Mouse (Mus musculus) midbrain, embryonic 15.5 days (tissue): ENCODE results near the gene Fbxo17. TPM values are rescaled to one million over a fixed set of nuclear protein-coding genes. Genes with fewer than 3 reads are reported as not detected.
A peak's percentile ranks its signal among the peaks of the same experiment; 100 is the strongest.

ENCODE experiments used
- ATAC-seq: fragments of 200-750 bp; cut with Nextera tagmentation; replicated peaks from 2 replicates; pipeline ENCODE4 v1.8.0; 2017; ENCODE audit warnings: moderate TSS enrichment
- H3K27ac ChIP-seq: fragments of 300-500 bp; sonication (generic); 2 replicates; pipeline ENCODE4 v1.5.1; 2015; ENCODE audit warnings: mild to moderate bottlenecking, inconsistent platforms
- H3K27me3 ChIP-seq: fragments of 300-500 bp; sonication (generic); replicated peaks from 2 replicates; pipeline ENCODE4 v1.6.1; 2015; ENCODE audit warnings: inconsistent platforms
- H3K36me3 ChIP-seq: fragments of 300-500 bp; sonication (generic); replicated peaks from 2 replicates; pipeline ENCODE4 v1.6.1; 2015; ENCODE audit warnings: inconsistent platforms
- H3K4me1 ChIP-seq: fragments of 300-500 bp; sonication (generic); 2 replicates; pipeline ENCODE4 v1.6.1; 2015; ENCODE audit warnings: inconsistent platforms
- H3K4me2 ChIP-seq: fragments of 300-500 bp; sonication (generic); 2 replicates; pipeline ENCODE4 v1.6.1; 2015; ENCODE audit warnings: inconsistent platforms, mild to moderate bottlenecking, moderate library complexity
- H3K4me3 ChIP-seq: fragments of 300-500 bp; sonication (generic); 2 replicates; pipeline ENCODE4 v1.5.1; 2015; ENCODE audit warnings: mild to moderate bottlenecking, inconsistent platforms
- H3K9ac ChIP-seq: fragments of 300-500 bp; sonication (generic); 2 replicates; pipeline ENCODE4 v1.6.1; 2015; ENCODE audit warnings: mild to moderate bottlenecking, inconsistent platforms
- H3K9me3 ChIP-seq: fragments of 300-500 bp; sonication (generic); 2 replicates; pipeline ENCODE4 v1.6.1; 2016; ENCODE audit warnings: inconsistent platforms
- WGBS: fragments of 180-500 bp; shearing (Covaris S2); methylation state at CpG from one replicate; pipeline ENCODE4 v1.1.7; 2015; ENCODE audit warnings: mixed read lengths; 5-methylcytosine and 5-hydroxymethylcytosine counted together
- polyA plus RNA-seq: library from polyadenylated mRNA; unstranded; fragments of >200 nt; fragmentation: Nextera tagmentation; extraction: Ambion mirVana; gene quantifications from 2 replicates; pipeline ENCODE4 v1.2.1, GENCODE M21; 2015

The Fbxo17 gene
- polyA plus RNA-seq, 1 experiment from 2014 or later = 4.0 TPM

DNA sequence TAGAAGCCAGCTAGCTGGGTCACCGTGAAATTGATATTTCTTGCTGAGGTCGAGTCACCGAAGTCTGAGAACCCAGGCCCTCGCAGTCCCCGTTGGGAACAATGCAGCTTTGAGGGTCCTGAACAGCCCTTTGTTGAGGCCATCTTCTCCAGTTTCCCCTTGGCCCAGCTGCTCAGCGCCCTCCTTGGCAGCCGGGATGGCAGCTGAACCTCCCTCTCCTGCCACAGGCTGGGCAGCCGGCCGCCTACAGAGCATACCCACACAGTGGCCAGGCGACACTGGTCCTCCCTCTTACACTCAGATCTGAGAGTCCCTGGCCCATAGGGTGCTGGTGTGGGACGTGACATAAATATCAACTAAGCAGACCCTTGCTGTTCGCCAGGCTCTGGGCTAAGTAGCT is 57.6 kb downstream of the Fbxo17 start:
- WGBS = 46% methylated on average over 12 of the region's 12 CpGs
- Histone ChIP-seq H3K4me1 (no peaks in the 10 kb centered on the region), H3K36me3 (peaks cover 4% of the 10 kb centered on the region; the same call in 1 of the 2 replicates), H3K4me2 (no peak overlapping the region), H3K27ac (peak overlapping the region; percentile 28; the same call in 1 of the 2 replicates), H3K4me3 (no peak overlapping the region), H3K27me3 (no peaks in the 10 kb centered on the region), H3K9ac (no peak overlapping the region), H3K9me3 (no peaks in the 10 kb centered on the region)
- ATAC-seq = no peak

DNA sequence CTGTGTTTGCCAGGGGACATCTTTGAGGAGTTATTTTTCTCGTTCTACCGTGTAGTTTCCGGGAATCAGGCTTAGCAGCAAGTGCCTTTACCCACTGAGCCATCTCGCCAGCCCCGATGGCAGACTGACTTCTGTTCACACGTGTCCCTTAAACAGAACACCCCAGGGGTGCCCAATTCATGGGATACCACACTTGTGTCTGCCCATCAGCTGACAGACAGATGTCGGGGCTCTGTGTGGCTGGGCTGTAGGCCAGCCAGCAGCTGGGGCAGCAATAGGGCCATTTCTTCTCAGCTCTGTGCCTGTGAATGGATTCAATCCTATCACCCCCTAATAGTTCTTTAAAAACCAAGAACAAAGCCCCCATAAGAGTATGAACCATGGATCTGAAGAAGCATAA is 58.5 kb downstream of the Fbxo17 start:
- Histone ChIP-seq H3K9me3 (no peaks in the 10 kb centered on the region), H3K9ac (no peak overlapping the region), H3K4me1 (peaks cover 1% of the 10 kb centered on the region; the same call in 1 of the 2 replicates), H3K27me3 (no peaks in the 10 kb centered on the region), H3K27ac (no peak overlapping the region), H3K4me3 (no peak overlapping the region), H3K36me3 (peaks cover 4% of the 10 kb centered on the region; the same call in 1 of the 2 replicates), H3K4me2 (no peak overlapping the region)
- ATAC-seq = no peak
- WGBS = 82% methylated on average over 7 of the region's 7 CpGs

DNA sequence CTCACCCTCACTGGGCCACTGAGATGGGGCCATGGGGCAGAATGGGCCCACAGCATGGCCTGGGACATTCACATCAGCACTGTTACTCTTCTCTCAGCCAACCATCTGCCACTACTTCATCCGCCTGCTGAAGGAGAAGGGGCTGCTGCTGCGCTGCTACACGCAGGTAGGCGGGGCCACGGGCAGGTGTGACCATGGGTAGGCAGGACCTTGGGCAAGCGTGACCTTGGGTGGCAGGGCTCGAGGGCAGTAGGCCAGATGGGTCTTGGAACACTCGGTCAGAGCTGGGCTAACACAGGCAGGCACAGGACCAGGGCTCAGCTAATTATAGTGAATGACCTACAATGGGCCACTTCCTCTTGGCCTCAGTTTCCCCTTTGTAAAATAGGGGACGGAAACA is 62.2 kb downstream of the Fbxo17 start:
- H3K9me3 ChIP-seq = no peaks in the 10 kb centered on the region
- H3K9ac ChIP-seq = no peak overlapping the region
- no peak for ATAC-seq
- no peak overlapping the region for H3K27ac ChIP-seq
- peaks cover 4% of the 10 kb centered on the region; the same call in 1 of the 2 replicates for H3K4me1 ChIP-seq
- no peaks in the 10 kb centered on the region for H3K27me3 ChIP-seq
- peaks cover 8% of the 10 kb centered on the region; the same call in 1 of the 2 replicates for H3K36me3 ChIP-seq
- no peak overlapping the region for H3K4me3 ChIP-seq
- WGBS = 85% methylated on average over 9 of the region's 9 CpGs
- H3K4me2 ChIP-seq = no peak overlapping the region

DNA sequence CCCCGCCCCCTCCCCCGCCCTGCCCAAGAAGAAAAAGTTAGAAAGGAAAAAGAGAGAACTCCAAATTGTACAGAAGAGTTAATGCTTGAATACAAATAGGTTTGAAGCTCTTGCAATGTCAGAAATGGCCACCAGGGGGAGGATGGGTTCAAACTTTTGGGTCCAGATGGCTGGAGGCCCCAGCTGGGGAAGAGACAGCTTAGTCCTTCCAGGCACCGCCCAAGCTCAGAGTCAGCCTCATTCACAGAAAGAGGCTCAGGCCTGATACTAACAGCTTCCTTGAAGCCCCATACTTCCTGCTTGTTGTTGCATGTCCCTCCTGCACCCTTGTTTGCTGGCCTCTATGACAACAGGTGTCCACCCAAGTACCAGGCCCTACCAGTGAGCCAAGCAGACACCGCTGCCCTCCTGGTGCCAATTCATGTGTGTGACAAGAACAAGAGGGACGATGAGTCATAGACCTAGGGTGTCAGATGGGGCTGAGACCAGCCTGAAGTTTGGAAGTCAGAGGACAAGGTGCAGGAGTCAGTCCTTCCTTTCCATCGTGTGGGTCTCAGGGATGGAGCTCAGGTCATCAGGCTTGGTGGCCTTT is 63.6 kb downstream of the Fbxo17 start:
- ATAC-seq = peak; percentile 57; the same call in 1 of the 2 replicates
- Histone ChIP-seq H3K9me3 (no peaks in the 10 kb centered on the region), H3K4me3 (no peak overlapping the region), H3K9ac (no peak overlapping the region), H3K27me3 (no peaks in the 10 kb centered on the region), H3K27ac (peak overlapping the region; percentile 31; the same call in 1 of the 2 replicates), H3K4me1 (peaks cover 4% of the 10 kb centered on the region; the same call in 1 of the 2 replicates), H3K4me2 (no peak overlapping the region), H3K36me3 (peaks cover 8% of the 10 kb centered on the region; the same call in 1 of the 2 replicates)
- 42% methylated on average over 6 of the region's 6 CpGs for WGBS

DNA sequence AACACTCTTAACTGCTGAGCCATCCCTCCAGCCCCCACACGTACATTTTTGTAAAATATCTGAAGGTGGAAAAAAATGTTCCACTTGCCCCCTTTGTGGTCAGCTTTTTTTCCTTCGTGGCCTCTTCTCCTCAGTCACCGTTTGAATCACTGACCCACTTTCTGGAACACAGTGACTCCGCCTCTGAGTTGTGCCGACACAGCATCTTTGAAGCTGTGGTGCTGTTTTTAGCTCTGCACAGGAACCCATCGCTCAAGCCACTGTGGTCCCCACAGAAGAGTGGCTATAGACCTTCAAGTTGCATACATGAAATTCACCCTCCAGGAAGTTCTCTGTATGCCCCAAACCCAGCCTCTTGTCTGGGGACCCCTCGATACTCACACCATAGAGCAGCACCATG is 64.3 kb downstream of the Fbxo17 start:
- Histone ChIP-seq H3K4me3 (no peak overlapping the region), H3K27ac (no peak overlapping the region), H3K9ac (no peak overlapping the region), H3K27me3 (no peaks in the 10 kb centered on the region), H3K4me2 (no peak overlapping the region), H3K36me3 (peaks cover 8% of the 10 kb centered on the region; the same call in 1 of the 2 replicates), H3K9me3 (no peaks in the 10 kb centered on the region), H3K4me1 (peaks cover 4% of the 10 kb centered on the region; the same call in 1 of the 2 replicates)
- WGBS = 80% methylated on average over 7 of the region's 7 CpGs
- ATAC-seq = no peak

DNA sequence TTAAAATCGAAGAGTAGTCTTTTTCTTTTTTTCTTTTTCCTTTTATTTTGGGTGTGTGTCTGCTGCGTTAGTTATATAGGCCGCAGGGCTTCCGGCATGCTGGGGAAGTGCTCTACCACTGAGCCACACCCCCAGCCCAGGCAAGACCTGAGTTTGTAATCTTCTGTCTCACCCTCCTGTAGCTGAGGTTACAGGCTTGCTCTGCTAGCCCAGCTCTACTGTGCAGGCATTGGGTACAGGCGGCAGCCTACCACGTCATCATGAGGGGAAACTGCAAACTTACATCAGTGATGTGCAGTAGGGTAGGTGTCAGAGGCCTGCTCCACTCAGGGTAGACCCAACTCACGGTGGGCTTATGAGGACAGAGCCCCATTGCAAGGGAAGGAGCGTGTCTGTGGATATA is 64.7 kb downstream of the Fbxo17 start:
- Histone ChIP-seq H3K4me3 (no peak overlapping the region), H3K27me3 (no peaks in the 10 kb centered on the region), H3K9ac (no peak overlapping the region), H3K4me1 (peaks cover 4% of the 10 kb centered on the region; the same call in 1 of the 2 replicates), H3K9me3 (no peaks in the 10 kb centered on the region), H3K36me3 (peaks cover 8% of the 10 kb centered on the region; the same call in 1 of the 2 replicates), H3K4me2 (no peak overlapping the region), H3K27ac (no peak overlapping the region)
- ATAC-seq = no peak
- 92% methylated on average over 8 of the region's 8 CpGs for WGBS

DNA sequence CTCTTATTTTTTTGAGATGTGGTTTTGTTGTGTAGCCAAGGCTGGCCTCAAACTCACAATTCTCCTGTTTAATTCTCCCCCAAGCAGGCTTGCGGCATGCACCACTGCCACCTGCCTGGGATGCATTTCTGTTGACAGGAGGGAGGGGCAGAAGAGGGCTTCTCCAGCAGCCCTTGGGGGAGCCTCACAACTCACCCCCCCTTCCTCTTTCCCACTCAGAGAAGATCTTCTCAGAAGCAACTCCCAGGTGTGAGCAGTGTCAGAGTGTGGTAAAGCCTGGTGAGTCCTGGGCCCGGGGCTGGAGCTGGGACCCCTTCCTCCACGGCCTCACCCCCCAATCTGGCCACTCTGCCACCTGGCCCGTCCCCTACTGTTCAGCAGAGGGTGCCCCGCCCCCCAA is 68.6 kb downstream of the Fbxo17 start:
- 82% methylated on average over 5 of the region's 5 CpGs for WGBS

More for the DNA sequence above, 68.6 kb downstream of the Fbxo17 start:
- Histone ChIP-seq H3K9me3 (no peaks in the 10 kb centered on the region), H3K27ac (no peak overlapping the region), H3K4me3 (no peak overlapping the region), H3K4me2 (no peak overlapping the region), H3K4me1 (peaks cover 3% of the 10 kb centered on the region; the same call in 1 of the 2 replicates), H3K9ac (no peak overlapping the region), H3K27me3 (no peaks in the 10 kb centered on the region), H3K36me3 (peaks cover 4% of the 10 kb centered on the region; the same call in 1 of the 2 replicates)
- ATAC-seq = no peak

Other genes with a start within 250 kb of the Fbxo17 start
- not detected in 2 replicates for gene Ifnl2, start 206.3 kb upstream of the Fbxo17 start, polyA plus RNA-seq
- not detected in 2 replicates for gene Ifnl3, start 194.0 kb upstream of the Fbxo17 start, polyA plus RNA-seq
- not detected in 2 replicates for gene Sycn, start 175.9 kb upstream of the Fbxo17 start, polyA plus RNA-seq
- gene Nccrp1, start 169.6 kb upstream of the Fbxo17 start, polyA plus RNA-seq = 0.14 and 0.18 TPM in 2 replicates
- gene Samd4b, start 118.7 kb upstream of the Fbxo17 start, polyA plus RNA-seq = 22.8 and 24.8 TPM in 2 replicates
- 20.9 and 21.6 TPM in 2 replicates for gene Pak4, start 118.6 kb upstream of the Fbxo17 start, polyA plus RNA-seq
- 0.40 TPM in 1 of 2 replicates, not detected in the other for gene Acp7, start 85.5 kb upstream of the Fbxo17 start, polyA plus RNA-seq
- gene Fbxo27, start 24.0 kb upstream of the Fbxo17 start, polyA plus RNA-seq = 10.2 and 12.1 TPM in 2 replicates
- gene Mrps12, start 25.0 kb downstream of the Fbxo17 start, polyA plus RNA-seq = 96.7 and 106 TPM in 2 replicates
- 18.3 and 18.7 TPM in 2 replicates for gene Sars2, start 25.2 kb downstream of the Fbxo17 start, polyA plus RNA-seq
- gene Ccer2, start 39.4 kb downstream of the Fbxo17 start, polyA plus RNA-seq = 0.36 and 0.50 TPM in 2 replicates
- 125 and 129 TPM in 2 replicates for gene Sirt2, start 49.9 kb downstream of the Fbxo17 start, polyA plus RNA-seq
- gene Nfkbib, start 50.7 kb downstream of the Fbxo17 start, polyA plus RNA-seq = 65.8 and 66.5 TPM in 2 replicates
- 2.4 and 3.3 TPM in 2 replicates for gene Rinl, start 72.2 kb downstream of the Fbxo17 start, polyA plus RNA-seq
- gene Hnrnpl, start 91.7 kb downstream of the Fbxo17 start, polyA plus RNA-seq = 175 and 176 TPM in 2 replicates
- gene Ech1, start 108.4 kb downstream of the Fbxo17 start, polyA plus RNA-seq = 92.7 and 94.7 TPM in 2 replicates
- gene Lgals4, start 117.0 kb downstream of the Fbxo17 start, polyA plus RNA-seq = 5.6 and 8.2 TPM in 2 replicates
- 7.8 and 9.2 TPM in 2 replicates for gene Lgals7, start 147.0 kb downstream of the Fbxo17 start, polyA plus RNA-seq
- 0.33 and 0.52 TPM in 2 replicates for gene Capn12, start 164.6 kb downstream of the Fbxo17 start, polyA plus RNA-seq
- 140 and 143 TPM in 2 replicates for gene Actn4, start 245.5 kb downstream of the Fbxo17 start, polyA plus RNA-seq